Mouse (Mus musculus) hindbrain, embryonic 14.5 days (tissue): ENCODE measurements at regions not wholly inside any gene's neighbourhood (a gene's known extent, or its start where the extent isn't known, plus 50 kb on each side); places are given as distances from the start of the nearest gene placed in this dataset.

ENCODE experiments used
- ATAC-seq: fragments of 200-750 bp; cut with Nextera tagmentation; 2 replicates; pipeline ENCODE4 v1.8.0; 2017; ENCODE audit warnings: moderate number of reproducible peaks, mild to moderate bottlenecking, moderate TSS enrichment, moderate library complexity; ENCODE audit not compliant: low FRiP score
- DNase-seq: peaks from one replicate; pipeline ENCODE4 v3.0.0-alpha.2; 2015; ENCODE audit warnings: low spot score
- H3K27ac ChIP-seq: fragments of 300-500 bp; sonication (generic); 2 replicates; pipeline ENCODE4 v1.5.1; 2014; ENCODE audit warnings: mild to moderate bottlenecking, moderate library complexity
- H3K27me3 ChIP-seq: fragments of 300-500 bp; sonication (generic); 2 replicates; pipeline ENCODE4 v1.6.1; 2014; ENCODE audit warnings: mild to moderate bottlenecking, low read length, mixed read lengths; ENCODE audit not compliant: control insufficient read depth, insufficient read depth
- H3K36me3 ChIP-seq: fragments of 300-500 bp; sonication (generic); replicated peaks from 2 replicates; pipeline ENCODE4 v1.6.1; 2014; ENCODE audit not compliant: control insufficient read depth, insufficient read depth
- H3K4me1 ChIP-seq: fragments of 300-500 bp; sonication (generic); replicated peaks from 2 replicates; pipeline ENCODE4 v1.6.1; 2014; ENCODE audit warnings: antibody characterized with exemption, low read length, mixed read lengths; ENCODE audit not compliant: control insufficient read depth, insufficient read depth
- H3K4me2 ChIP-seq: fragments of 300-500 bp; sonication (generic); replicated peaks from 2 replicates; pipeline ENCODE4 v1.6.1; 2014; ENCODE audit warnings: mild to moderate bottlenecking, moderate library complexity
- H3K4me3 ChIP-seq: fragments of 300-500 bp; sonication (generic); replicated peaks from 2 replicates; pipeline ENCODE4 v1.5.1; 2014; ENCODE audit warnings: mild to moderate bottlenecking, low read length
- H3K9ac ChIP-seq: fragments of 300-500 bp; sonication (generic); 2 replicates; pipeline ENCODE4 v1.6.1; 2014
- H3K9me3 ChIP-seq: fragments of 300-500 bp; sonication (generic); 2 replicates; pipeline ENCODE4 v1.6.1; 2016; ENCODE audit warnings: low read length; ENCODE audit not compliant: control insufficient read depth
- WGBS: fragments of 180-500 bp; shearing (Covaris S2); extraction: QIAGEN DNeasy Blood & Tissue Kit; methylation state at CpG from one replicate; pipeline ENCODE4 v1.1.7; 2014; 5-methylcytosine and 5-hydroxymethylcytosine counted together

GRCm38 (mm10) chr16:46723660-46724059, 225.3 kb upstream of the Nectin3 start:
- H3K4me2 ChIP-seq = no peak overlapping the region
- no peak overlapping the region for H3K27ac ChIP-seq
- no peaks in the 10 kb centered on the region for H3K27me3 ChIP-seq
- no peak overlapping the region for H3K4me3 ChIP-seq
- H3K9me3 ChIP-seq = no peaks in the 10 kb centered on the region
- WGBS = 99% methylated on average over 4 of the region's 4 CpGs
- H3K4me1 ChIP-seq = no peaks in the 10 kb centered on the region
- DNase-seq (no peak), ATAC-seq (no peak)
- no peak overlapping the region for H3K9ac ChIP-seq
- H3K36me3 ChIP-seq = no peaks in the 10 kb centered on the region

- Histone ChIP-seq H3K27me3 (no peaks in the 10 kb centered on the region), H3K9ac (no peak overlapping the region), H3K4me2 (no peak overlapping the region), H3K36me3 (no peaks in the 10 kb centered on the region), H3K4me1 (no peaks in the 10 kb centered on the region), H3K27ac (no peak overlapping the region), H3K4me3 (no peak overlapping the region), H3K9me3 (no peaks in the 10 kb centered on the region)
- WGBS = 74% methylated on average over 3 of the region's 3 CpGs
- no peak for DNase-seq
- ATAC-seq = no peak
These were observed 181.5 kb upstream of the Nectin3 start for GRCm38 (mm10) chr16:46679787-46680186.

- Histone ChIP-seq H3K4me2 (no peak overlapping the region), H3K36me3 (no peaks in the 10 kb centered on the region), H3K9me3 (no peaks in the 10 kb centered on the region), H3K27ac (no peak overlapping the region), H3K4me3 (no peak overlapping the region), H3K9ac (no peak overlapping the region), H3K27me3 (no peaks in the 10 kb centered on the region), H3K4me1 (no peaks in the 10 kb centered on the region)
- no peak for DNase-seq
- no peak for ATAC-seq
- WGBS = 52% methylated on average over 3 of the region's 3 CpGs
These were observed 171.3 kb upstream of the Nectin3 start for GRCm38 (mm10) chr16:46669590-46669989.

- Histone ChIP-seq H3K36me3 (no peaks in the 10 kb centered on the region), H3K9me3 (no peaks in the 10 kb centered on the region), H3K27ac (no peak overlapping the region), H3K4me1 (no peaks in the 10 kb centered on the region), H3K9ac (no peak overlapping the region), H3K27me3 (no peaks in the 10 kb centered on the region), H3K4me2 (no peak overlapping the region), H3K4me3 (no peak overlapping the region)
- 77% methylated on average over 3 of the region's 3 CpGs for WGBS
- ATAC-seq = no peak
- no peak for DNase-seq
These were observed 167.2 kb upstream of the Nectin3 start for GRCm38 (mm10) chr16:46665566-46665965.

GRCm38 (mm10) chr16:46663008-46663407, 164.7 kb upstream of the Nectin3 start:
- Histone ChIP-seq H3K4me1 (no peaks in the 10 kb centered on the region), H3K27ac (no peak overlapping the region), H3K4me2 (no peak overlapping the region), H3K36me3 (no peaks in the 10 kb centered on the region), H3K27me3 (no peaks in the 10 kb centered on the region), H3K9ac (no peak overlapping the region), H3K4me3 (no peak overlapping the region), H3K9me3 (no peaks in the 10 kb centered on the region)
- ATAC-seq (no peak), DNase-seq (no peak)
- 81% methylated on average over 4 of the region's 4 CpGs for WGBS

GRCm38 (mm10) chr16:46655041-46655440, 156.7 kb upstream of the Nectin3 start:
- Histone ChIP-seq H3K4me2 (no peak overlapping the region), H3K9ac (no peak overlapping the region), H3K27ac (no peak overlapping the region), H3K9me3 (no peaks in the 10 kb centered on the region), H3K27me3 (no peaks in the 10 kb centered on the region), H3K4me1 (no peaks in the 10 kb centered on the region), H3K36me3 (no peaks in the 10 kb centered on the region), H3K4me3 (no peak overlapping the region)
- WGBS = 79% methylated on average over 4 of the region's 4 CpGs
- DNase-seq (no peak), ATAC-seq (no peak)

GRCm38 (mm10) chr16:46625807-46626206, 127.5 kb upstream of the Nectin3 start:
- Histone ChIP-seq H3K4me2 (no peak overlapping the region), H3K9me3 (no peaks in the 10 kb centered on the region), H3K4me1 (no peaks in the 10 kb centered on the region), H3K27ac (no peak overlapping the region), H3K27me3 (no peaks in the 10 kb centered on the region), H3K36me3 (no peaks in the 10 kb centered on the region), H3K9ac (no peak overlapping the region), H3K4me3 (no peak overlapping the region)
- 30% methylated on average over 2 of the region's 2 CpGs for WGBS
- ATAC-seq = no peak
- no peak for DNase-seq

- Histone ChIP-seq H3K9me3 (no peaks in the 10 kb centered on the region), H3K4me1 (no peaks in the 10 kb centered on the region), H3K4me2 (no peak overlapping the region), H3K36me3 (no peaks in the 10 kb centered on the region), H3K9ac (no peak overlapping the region), H3K27me3 (no peaks in the 10 kb centered on the region), H3K27ac (no peak overlapping the region), H3K4me3 (no peak overlapping the region)
- 91% methylated on average over 1 of the region's 1 CpGs for WGBS
- DNase-seq (no peak), ATAC-seq (no peak)
These were observed 124.9 kb upstream of the Nectin3 start for GRCm38 (mm10) chr16:46623246-46623645.

GRCm38 (mm10) chr16:46619871-46620270, 121.5 kb upstream of the Nectin3 start:
- Histone ChIP-seq H3K4me3 (no peak overlapping the region), H3K27me3 (no peaks in the 10 kb centered on the region), H3K4me1 (no peaks in the 10 kb centered on the region), H3K9me3 (no peaks in the 10 kb centered on the region), H3K36me3 (no peaks in the 10 kb centered on the region), H3K4me2 (no peak overlapping the region), H3K9ac (no peak overlapping the region), H3K27ac (no peak overlapping the region)
- 80% methylated on average over 2 of the region's 2 CpGs for WGBS
- ATAC-seq (no peak), DNase-seq (no peak)

GRCm38 (mm10) chr16:46617544-46618335, 119.4 kb upstream of the Nectin3 start:
- Histone ChIP-seq H3K9ac (no peak overlapping the region), H3K4me2 (no peak overlapping the region), H3K4me1 (no peaks in the 10 kb centered on the region), H3K4me3 (no peak overlapping the region), H3K36me3 (no peaks in the 10 kb centered on the region), H3K27ac (no peak overlapping the region), H3K9me3 (no peaks in the 10 kb centered on the region), H3K27me3 (no peaks in the 10 kb centered on the region)
- no peak for ATAC-seq
- DNase-seq = no peak
- WGBS = 65% methylated on average over 13 of the region's 13 CpGs
